Mouse (Mus musculus) spleen, postnatal 10 days (tissue): ENCODE measurements around the gene Ptpa.

Source experiments
- DNase-seq, 2 experiments: peaks; one replicate each; pipeline ENCODE4 v3.0.0; 2021 to 2022; ENCODE audit warnings: low spot score in 2 of 2

Ptpa gene

GRCm38 (mm10) chr2:30415936-30416648 lies at the start of gene Ptpa:
Ptpa (plus strand) TSS chr2:30416039.
- peak; percentile 94 to 95 for DNase-seq

- DNase-seq = no peak
These were observed 49.6 kb upstream of the Ptpa start for GRCm38 (mm10) chr2:30366203-30366602.

GRCm38 (mm10) chr2:30371544-30371943 lies 44.3 kb upstream of the Ptpa start:
- no peak for DNase-seq

GRCm38 (mm10) chr2:30372726-30373125 lies 43.1 kb upstream of the Ptpa start:
- no peak for DNase-seq

GRCm38 (mm10) chr2:30375893-30376292 lies 39.9 kb upstream of the Ptpa start:
- no peak for DNase-seq

GRCm38 (mm10) chr2:30377721-30378120 lies 38.1 kb upstream of the Ptpa start:
- DNase-seq = no peak

GRCm38 (mm10) chr2:30379307-30379706 lies 36.5 kb upstream of the Ptpa start:
- no peak for DNase-seq

- no peak for DNase-seq
These were observed 35.1 kb upstream of the Ptpa start for GRCm38 (mm10) chr2:30380564-30381376.

- peak in 1 of 2 experiments; percentile 43 for DNase-seq
These were observed 34.5 kb upstream of the Ptpa start for GRCm38 (mm10) chr2:30381377-30381725.

- no peak for DNase-seq
These were observed 31.0 kb upstream of the Ptpa start for GRCm38 (mm10) chr2:30384814-30385213.

GRCm38 (mm10) chr2:30385591-30385990 lies 30.2 kb upstream of the Ptpa start:
- DNase-seq = no peak

- DNase-seq = no peak
These were observed 28.9 kb upstream of the Ptpa start for GRCm38 (mm10) chr2:30386913-30387312.

GRCm38 (mm10) chr2:30389000-30389399 lies 26.8 kb upstream of the Ptpa start:
- DNase-seq = no peak

GRCm38 (mm10) chr2:30392114-30392576 lies 23.7 kb upstream of the Ptpa start, which contains the start of gene Dolpp1:
Dolpp1 (plus strand) TSS chr2:30392254.
- DNase-seq = peak; percentile 91 to 96

- peak; percentile 53 to 84 for DNase-seq
These were observed 23.1 kb upstream of the Ptpa start for GRCm38 (mm10) chr2:30392577-30393369.

GRCm38 (mm10) chr2:30393370-30393656 lies 22.5 kb upstream of the Ptpa start:
- no peak for DNase-seq

- DNase-seq = no peak
These were observed 20.1 kb upstream of the Ptpa start for GRCm38 (mm10) chr2:30395757-30396156.

- no peak for DNase-seq
These were observed 19.6 kb upstream of the Ptpa start for GRCm38 (mm10) chr2:30396246-30396645.

- DNase-seq = no peak
These were observed 17.8 kb upstream of the Ptpa start for GRCm38 (mm10) chr2:30397986-30398512.

- no peak for DNase-seq
These were observed 16.4 kb upstream of the Ptpa start for GRCm38 (mm10) chr2:30399191-30400171.

GRCm38 (mm10) chr2:30401581-30401980 lies 14.3 kb upstream of the Ptpa start:
- DNase-seq = no peak
